Mouse (Mus musculus) MEL (cell line): Measurements from ENCODE around the gene Ddx60. TPM values are rescaled to one million over a fixed set of nuclear protein-coding genes. Genes with fewer than 3 reads are reported as not detected.

ENCODE experiments used
- DNase-seq: peaks from one replicate; pipeline ENCODE4 v3.0.0; 2011; ENCODE audit warnings: low read depth, low spot score
- H3K27ac ChIP-seq: 2 replicates; pipeline ENCODE4 v1.5.1; 2012; ENCODE audit warnings: low read depth, mild to moderate bottlenecking, control low read depth, low read length, moderate library complexity; ENCODE audit not compliant: control insufficient read depth
- H3K27me3 ChIP-seq, 2 experiments: fragments of 150-350 bp in 1 of 2; sonication (generic) in 1 of 2; 2 replicates each; pipeline ENCODE4 v1.6.1; 2012; ENCODE audit warnings: low read length in 2 of 2, mild to moderate bottlenecking in 2 of 2, improper control_type of control experiment in 1 of 2, moderate library complexity in 1 of 2; ENCODE audit not compliant: insufficient read depth in 2 of 2, control insufficient read depth in 1 of 2
- H3K36me3 ChIP-seq, 2 experiments: 2 replicates each; pipeline ENCODE4 v1.6.1; 2012 to 2014; ENCODE audit warnings: low read length in 2 of 2, improper control_type of control experiment in 1 of 2, inconsistent platforms in 1 of 2, mild to moderate bottlenecking in 1 of 2; ENCODE audit not compliant: insufficient read depth in 2 of 2, control insufficient read depth in 1 of 2
- H3K4me1 ChIP-seq, 2 experiments: fragments of 150-350 bp in 1 of 2; sonication (generic) in 1 of 2; 2 replicates each; pipeline ENCODE4 v1.6.1; 2012; ENCODE audit warnings: low read length in 2 of 2, improper control_type of control experiment in 1 of 2, mild to moderate bottlenecking in 1 of 2; ENCODE audit not compliant: insufficient read depth in 2 of 2, control insufficient read depth in 1 of 2
- H3K4me3 ChIP-seq, 2 experiments: fragments of 150-350 bp in 1 of 2; sonication (generic) in 1 of 2; 2 replicates each; pipeline ENCODE4 v1.5.1; 2012; ENCODE audit warnings: low read depth in 2 of 2, low read length in 2 of 2, mild to moderate bottlenecking in 2 of 2, moderate library complexity in 2 of 2, control low read depth in 1 of 2, improper control_type of control experiment in 1 of 2; ENCODE audit not compliant: control insufficient read depth in 1 of 2, insufficient read depth in 1 of 2
- H3K79me2 ChIP-seq: 2 replicates; pipeline ENCODE4 v1.6.1; 2012; ENCODE audit warnings: mild to moderate bottlenecking, low read length, moderate library complexity; ENCODE audit not compliant: control insufficient read depth, poor library complexity, insufficient read depth
- H3K9ac ChIP-seq: 2 replicates; pipeline ENCODE4 v1.6.1; 2012; ENCODE audit warnings: low read depth, mild to moderate bottlenecking, control low read depth, low read length, moderate library complexity; ENCODE audit not compliant: control insufficient read depth, poor library complexity, severe bottlenecking
- H3K9me3 ChIP-seq: fragments of 150-350 bp; sonication (generic); replicated peaks from 2 replicates; pipeline ENCODE4 v1.6.1; 2012; ENCODE audit warnings: mild to moderate bottlenecking, low read length, improper control_type of control experiment, moderate library complexity; ENCODE audit not compliant: insufficient read depth
- CHD1 ChIP-seq: IDR thresholded peaks from 2 replicates; pipeline ENCODE4 v1.6.1; 2012; ENCODE audit warnings: low read depth, mild to moderate bottlenecking, inconsistent platforms, low read length, improper control_type of control experiment
- CHD2 ChIP-seq: IDR thresholded peaks from 2 replicates; pipeline ENCODE4 v1.6.1; 2011; ENCODE audit warnings: low read length, improper control_type of control experiment
- CTCF ChIP-seq, 3 experiments: IDR thresholded peaks in 2 of 3; conservative IDR thresholded peaks in 1 of 3; 2 replicates each; pipeline ENCODE4 v1.5.1; 2011 to 2012; ENCODE audit warnings: low read length in 3 of 3, low read depth in 2 of 3, mild to moderate bottlenecking in 2 of 3, improper control_type of control experiment in 1 of 3, inconsistent platforms in 1 of 3, mixed read lengths in 1 of 3, moderate library complexity in 1 of 3; ENCODE audit not compliant: control insufficient read depth in 1 of 3, insufficient read depth in 1 of 3, poor library complexity in 1 of 3, severe bottlenecking in 1 of 3
- E2F4 ChIP-seq: IDR thresholded peaks from 2 replicates; pipeline ENCODE4 v1.6.1; 2011; ENCODE audit warnings: low read depth, low read length, improper control_type of control experiment, borderline replicate concordance
- ELF1 ChIP-seq: IDR thresholded peaks from 2 replicates; pipeline ENCODE4 v1.6.1; 2014; ENCODE audit warnings: low read depth, mild to moderate bottlenecking, inconsistent platforms, low read length, improper control_type of control experiment, moderate library complexity
- EP300 ChIP-seq, 2 experiments: IDR thresholded peaks; 2 replicates each; pipeline ENCODE4 v1.6.1; 2011; ENCODE audit warnings: improper control_type of control experiment in 2 of 2, low read length in 2 of 2, low read depth in 1 of 2, mild to moderate bottlenecking in 1 of 2
- ETS1 ChIP-seq: IDR thresholded peaks from 2 replicates; pipeline ENCODE4 v1.6.1; 2012; ENCODE audit warnings: low read depth, mild to moderate bottlenecking, inconsistent platforms, low read length, improper control_type of control experiment, moderate library complexity
- GATA1 ChIP-seq: IDR thresholded peaks from 2 replicates; pipeline ENCODE4 v1.6.1; 2011; ENCODE audit warnings: low read depth, low read length, improper control_type of control experiment
- JUND ChIP-seq: IDR thresholded peaks from 2 replicates; pipeline ENCODE4 v1.6.1; 2011; ENCODE audit warnings: low read depth, mild to moderate bottlenecking, improper control_type of control experiment, low read length
- KAT2A ChIP-seq: conservative IDR thresholded peaks from 2 replicates; pipeline ENCODE4 v1.6.1; 2012; ENCODE audit warnings: low read depth, low read length, improper control_type of control experiment, inconsistent platforms
- MAX ChIP-seq: IDR thresholded peaks from 2 replicates; pipeline ENCODE4 v1.6.1; 2011; ENCODE audit warnings: low read length, improper control_type of control experiment
- MXI1 ChIP-seq: IDR thresholded peaks from 2 replicates; pipeline ENCODE4 v1.6.1; 2011; ENCODE audit warnings: mild to moderate bottlenecking, low read depth, low read length, improper control_type of control experiment
- MYB ChIP-seq: IDR thresholded peaks from 2 replicates; pipeline ENCODE4 v1.6.1; 2011; ENCODE audit warnings: mild to moderate bottlenecking, low read depth, low read length, improper control_type of control experiment
- NELFE ChIP-seq: IDR thresholded peaks from 2 replicates; pipeline ENCODE4 v1.6.1; 2011; ENCODE audit warnings: low read depth, low read length, improper control_type of control experiment
- NRF1 ChIP-seq: IDR thresholded peaks from 2 replicates; pipeline ENCODE4 v1.6.1; 2014; ENCODE audit warnings: low read depth, mild to moderate bottlenecking, inconsistent platforms, low read length, improper control_type of control experiment, moderate library complexity; ENCODE audit not compliant: poor library complexity, insufficient read depth, severe bottlenecking
- POLR2A ChIP-seq, 2 experiments: IDR thresholded peaks; 2 replicates each; pipeline ENCODE4 v1.6.1; 2011 to 2012; ENCODE audit warnings: low read length in 2 of 2, mild to moderate bottlenecking in 2 of 2, control low read depth in 1 of 2, improper control_type of control experiment in 1 of 2, low read depth in 1 of 2, moderate library complexity in 1 of 2; ENCODE audit not compliant: control insufficient read depth in 1 of 2, insufficient read depth in 1 of 2, poor library complexity in 1 of 2
- POLR2AphosphoS2 ChIP-seq: IDR thresholded peaks from 2 replicates; pipeline ENCODE4 v1.6.1; 2011; ENCODE audit warnings: low read length, improper control_type of control experiment
- POLR2AphosphoS5 ChIP-seq: IDR thresholded peaks from 2 replicates; pipeline ENCODE4 v1.6.1; 2012; ENCODE audit warnings: low read depth, borderline replicate concordance, mild to moderate bottlenecking, inconsistent platforms, low read length, moderate library complexity, mixed read lengths
- RCOR1 ChIP-seq: IDR thresholded peaks from 2 replicates; pipeline ENCODE4 v1.6.1; 2012; ENCODE audit warnings: low read depth, mild to moderate bottlenecking, inconsistent platforms, low read length, improper control_type of control experiment
- SIN3A ChIP-seq: IDR thresholded peaks from 2 replicates; pipeline ENCODE4 v1.6.1; 2012; ENCODE audit warnings: low read length, improper control_type of control experiment, inconsistent platforms
- TAL1 ChIP-seq: IDR thresholded peaks from 2 replicates; pipeline ENCODE4 v1.6.1; 2012; ENCODE audit warnings: mild to moderate bottlenecking, inconsistent platforms, low read length, moderate library complexity, mixed read lengths
- TBP ChIP-seq: IDR thresholded peaks from 2 replicates; pipeline ENCODE4 v1.8.0; 2011; ENCODE audit warnings: low read depth, low read length, improper control_type of control experiment
- USF2 ChIP-seq, 2 experiments: IDR thresholded peaks; 2 replicates each; pipeline ENCODE4 v1.6.1; 2011 to 2012; ENCODE audit warnings: improper control_type of control experiment in 2 of 2, low read length in 2 of 2, borderline replicate concordance in 1 of 2, inconsistent platforms in 1 of 2, low read depth in 1 of 2, mild to moderate bottlenecking in 1 of 2; ENCODE audit not compliant: insufficient read depth in 1 of 2
- ZKSCAN1 ChIP-seq: IDR thresholded peaks from 2 replicates; pipeline ENCODE4 v1.6.1; 2012; ENCODE audit warnings: low read depth, mild to moderate bottlenecking, inconsistent platforms, low read length, improper control_type of control experiment, moderate library complexity
- polyA plus RNA-seq, 2 experiments: library from polyadenylated mRNA; stranded (reverse) in 1 of 2; unstranded in 1 of 2; fragments of >175 nt in 1 of 2; fragments of >200 nt in 1 of 2; gene quantifications; 2 replicates each; pipeline versions ENCODE4 v1.2.1 to v1.2.4; 2012; ENCODE audit warnings: low replicate concordance in 2 of 2, low read depth in 1 of 2; ENCODE audit not compliant: insufficient read length in 2 of 2, insufficient read depth in 1 of 2, missing spikeins in 1 of 2
- total RNA-seq: library from RNA; depleted of rRNA; stranded (reverse); fragments of 300-350 nt; gene quantifications from 2 replicates; pipeline ENCODE4 v1.2.3, GENCODE M21; 2012

Gene Ddx60
- total and polyA plus RNA-seq, 3 experiments: not detected

GRCm38 (mm10) chr8:61902521-61902920 lies 25.4 kb upstream of the Ddx60 start, which contains the start of gene Palld:
Palld (minus strand) TSS chr8:61902690.
- TF ChIP-seq SIN3A: no peak
- no peak within 1 kb of the TSS for H3K4me3 ChIP-seq
- H3K27ac ChIP-seq: no peak within 1 kb of the TSS
- no peaks in the 10 kb centered on the region for H3K79me2 ChIP-seq
- H3K36me3 ChIP-seq: no peaks in the 10 kb centered on the region
- no peak for DNase-seq
- no peak within 1 kb of the TSS for H3K9ac ChIP-seq
- no peaks in the 10 kb centered on the region for H3K4me1 ChIP-seq
- no peaks in the 10 kb centered on the region for H3K9me3 ChIP-seq
- no peaks in the 10 kb centered on the region for H3K27me3 ChIP-seq

- Histone ChIP-seq H3K36me3 (no peaks in the 10 kb centered on the region), H3K9me3 (no peaks in the 10 kb centered on the region), H3K79me2 (no peaks in the 10 kb centered on the region), H3K4me3 (no peak overlapping the region), H3K27ac (no peak overlapping the region), H3K9ac (no peak overlapping the region), H3K4me1 (no peaks in the 10 kb centered on the region), H3K27me3 (no peaks in the 10 kb centered on the region; a peak in 1 of 4 replicates)
- no peak for TF ChIP-seq JUND
- TF ChIP-seq EP300 (IDR thresholded peaks at IDR 0.05; ENCODE audit: low read depth in 1 of 2, low read length in 2 of 2): no peak
- no peak for TF ChIP-seq MAX
- no peak for TF ChIP-seq CHD1
- TF ChIP-seq ETS1: no peak
- TF ChIP-seq TAL1: no peak
- TF ChIP-seq USF2 (IDR thresholded peaks at IDR 0.05; ENCODE audit: borderline replicate concordance in 1 of 2, insufficient read depth in 1 of 2, low read depth in 1 of 2, low read length in 2 of 2): no peak
- no peak for TF ChIP-seq RCOR1
- TF ChIP-seq E2F4: no peak
- no peak for TF ChIP-seq KAT2A
- TF ChIP-seq ZKSCAN1: no peak
- no peak for TF ChIP-seq NRF1
- no peak for DNase-seq
These were observed 19.3 kb upstream of the Ddx60 start for GRCm38 (mm10) chr8:61908303-61909215.

- TF ChIP-seq TBP (no peak), NELFE (no peak), GATA1 (no peak), E2F4 (no peak), ETS1 (no peak), POLR2AphosphoS5 (no peak), CTCF (IDR thresholded peaks at IDR 0.05 in 2 of 3, conservative IDR thresholded peaks at IDR 0.05 in 1 of 3; ENCODE audit: control insufficient read depth in 1 of 3, insufficient read depth in 1 of 3, low read depth in 2 of 3, low read length in 3 of 3, poor library complexity in 1 of 3, severe bottlenecking in 1 of 3) (no peak), MXI1 (no peak), ELF1 (no peak), RCOR1 (no peak), POLR2A (IDR thresholded peaks at IDR 0.05; ENCODE audit: control insufficient read depth in 1 of 2, insufficient read depth in 1 of 2, low read depth in 1 of 2, low read length in 2 of 2, poor library complexity in 1 of 2) (no peak), JUND (no peak), ZKSCAN1 (no peak), CHD2 (no peak), POLR2AphosphoS2 (no peak), MYB (no peak)
- H3K27me3 ChIP-seq: no peaks in the 10 kb centered on the region; a peak in 1 of 4 replicates
- H3K27ac ChIP-seq: no peak overlapping the region
- H3K36me3 ChIP-seq: no peaks in the 10 kb centered on the region
- no peak overlapping the region for H3K4me3 ChIP-seq
- no peak for DNase-seq
- no peak overlapping the region for H3K9ac ChIP-seq
- no peaks in the 10 kb centered on the region for H3K9me3 ChIP-seq
- H3K79me2 ChIP-seq: no peaks in the 10 kb centered on the region
- H3K4me1 ChIP-seq: no peaks in the 10 kb centered on the region
These were observed 18.6 kb upstream of the Ddx60 start for GRCm38 (mm10) chr8:61909313-61909712.
